Mouse (Mus musculus) lung, postnatal 0 days (tissue): ENCODE data around the gene Ppil1.

Experiments
- CTCF ChIP-seq: IDR thresholded peaks from 2 replicates; pipeline ENCODE4 v1.5.1; 2016; ENCODE audit warnings: antibody characterized with exemption, mild to moderate bottlenecking
- EP300 ChIP-seq: IDR thresholded peaks from 2 replicates; pipeline ENCODE4 v1.6.1; 2016; ENCODE audit warnings: antibody characterized with exemption, mild to moderate bottlenecking, control low read depth

DNA sequence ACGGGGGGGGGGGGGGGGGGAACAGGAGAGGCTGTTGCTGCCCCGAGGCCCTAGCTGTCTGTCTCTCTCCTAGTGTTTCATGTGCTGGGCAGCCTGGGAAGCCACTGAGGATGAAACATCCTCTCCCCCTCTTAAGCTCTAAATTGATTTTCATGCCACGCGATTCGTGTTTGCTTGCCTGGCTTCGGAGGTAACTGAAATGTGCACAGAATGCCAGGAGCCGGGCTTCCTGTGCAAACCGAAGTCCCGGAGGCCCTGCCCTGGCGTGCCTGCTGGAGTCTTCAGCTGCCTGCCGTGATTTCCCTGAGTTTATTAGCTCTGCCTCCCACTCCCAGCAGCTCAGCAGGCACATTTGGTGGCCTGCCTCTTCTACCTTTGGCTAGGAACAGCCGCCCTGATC lies 19.1 kb downstream of the Ppil1 start:
- no peak for TF ChIP-seq CTCF
- TF ChIP-seq EP300: no peak
